12 mouse cellular contexts compared by ENCODE assay signal in the genomic region with DNA sequence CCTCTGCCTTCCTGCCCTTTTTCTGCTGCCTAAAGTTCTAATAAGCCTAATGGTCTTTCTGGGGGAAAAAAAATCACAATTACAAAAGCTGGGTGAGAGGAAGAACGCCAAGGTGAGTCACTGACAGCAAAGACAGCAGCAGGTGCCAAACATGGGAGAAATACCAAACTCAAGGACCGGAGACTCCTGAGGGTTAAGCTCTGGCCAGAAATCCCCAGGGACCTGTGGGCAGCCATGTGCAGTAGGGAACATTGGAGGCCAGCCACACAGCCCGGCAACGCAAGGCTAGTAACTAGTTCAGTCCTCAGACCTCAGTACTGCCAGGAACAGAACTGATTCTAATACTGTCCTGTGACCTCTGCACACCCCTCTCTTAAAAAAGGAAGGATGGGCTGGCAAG.
"Had no signal": no experiment of that assay in that cellular context is flagged by ENCODE, and none has a peak within 500 bp of the region (broad histone marks: within the 10 kb centered on the region; RNA-seq: fewer than 3 reads in every experiment).

No protein-coding gene starts in this region.

- H3K27ac ChIP-seq: left cerebral cortex, adult 2 months; limb, embryonic 10.5 days; midbrain, embryonic 10.5 days; neural tube, embryonic 12.5 days had no signal

- H3K4me1 ChIP-seq: limb, embryonic 10.5 days; midbrain, embryonic 10.5 days; neural tube, embryonic 12.5 days had no signal

- H3K27me3 ChIP-seq: neural tube, embryonic 12.5 days had no signal

- DNase-seq: kidney, postnatal 25 days; lung, embryonic 14.5 days; lung, postnatal 10 days; lung, postnatal 4 days; midbrain, embryonic 14.5 days; spleen, adult 18-20 months; thymus, adult 18-20 months; thymus, postnatal 25 days had no signal

- H3K4me3 ChIP-seq: left cerebral cortex, adult 2 months; limb, embryonic 10.5 days; midbrain, embryonic 10.5 days; neural tube, embryonic 12.5 days had no signal
